Mouse (Mus musculus): ENCODE data around the gene Ddr2. TPM values are rescaled to one million over a fixed set of nuclear protein-coding genes. Genes with fewer than 3 reads are reported as not detected.
A peak's percentile ranks its signal among the peaks of the same experiment; 100 is the strongest.
"Not testable (repeated sequence)": the region's sequence is repeated elsewhere in the genome, so short reads cannot be mapped to it uniquely, and the experiment has no call there.

Gene Ddr2
- polyA plus RNA-seq, 1 experiment from 2014 or later, result 1.3 TPM

GRCm38 (mm10) chr1:169993901-169994300 is 116.7 kb downstream of the Ddr2 start:
- not testable (repeated sequence) for H3K4me3 ChIP-seq (ENCODE audit: low read depth, low read length); H3K36me3 ChIP-seq (ENCODE audit: control insufficient read depth, insufficient read depth); ATAC-seq (ENCODE audit: low read depth); H3K27me3 ChIP-seq (ENCODE audit: control insufficient read depth, insufficient read depth, low read depth, low read length); H3K9me3 ChIP-seq (replicated peaks; ENCODE audit: control insufficient read depth, low read length); H3K4me1 ChIP-seq (ENCODE audit: control insufficient read depth, low read depth, low read length); H3K27ac ChIP-seq (ENCODE audit: low read length); H3K9ac ChIP-seq (ENCODE audit: low read depth, low read length); H3K4me2 ChIP-seq (ENCODE audit: low read depth, low read length)
- 67% methylated on average over 6 of the region's 6 CpGs for WGBS (ENCODE audit: insufficient replicate concordance)

- no peaks in the 10 kb centered on the region for H3K4me1 ChIP-seq (ENCODE audit: control insufficient read depth, low read depth, low read length)
- H3K4me2 ChIP-seq (ENCODE audit: low read depth, low read length), result no peak overlapping the region
- H3K27ac ChIP-seq (ENCODE audit: low read length), result no peak overlapping the region
- no peak overlapping the region for H3K9ac ChIP-seq (ENCODE audit: low read depth, low read length)
- no peak for ATAC-seq (ENCODE audit: low read depth)
- WGBS (ENCODE audit: insufficient replicate concordance), result 61% methylated on average over 1 of the region's 1 CpGs
- H3K36me3 ChIP-seq (ENCODE audit: control insufficient read depth, insufficient read depth), result no peaks in the 10 kb centered on the region
- no peak overlapping the region for H3K4me3 ChIP-seq (ENCODE audit: low read depth, low read length)
- no peaks in the 10 kb centered on the region for H3K27me3 ChIP-seq (ENCODE audit: control insufficient read depth, insufficient read depth, low read depth, low read length)
- H3K9me3 ChIP-seq (replicated peaks; ENCODE audit: control insufficient read depth, low read length), result no peaks in the 10 kb centered on the region
Measured at GRCm38 (mm10) chr1:169986166-169986565, 124.4 kb downstream of the Ddr2 start.

- no peaks in the 10 kb centered on the region for H3K36me3 ChIP-seq (ENCODE audit: control insufficient read depth, insufficient read depth)
- no peaks in the 10 kb centered on the region for H3K27me3 ChIP-seq (ENCODE audit: control insufficient read depth, insufficient read depth, low read depth, low read length)
- H3K4me1 ChIP-seq (ENCODE audit: control insufficient read depth, low read depth, low read length), result no peaks in the 10 kb centered on the region
- WGBS (ENCODE audit: insufficient replicate concordance), result 66% methylated on average over 4 of the region's 4 CpGs
- H3K4me3 ChIP-seq (ENCODE audit: low read depth, low read length), result no peak overlapping the region
- ATAC-seq (ENCODE audit: low read depth), result no peak
- no peak overlapping the region for H3K9ac ChIP-seq (ENCODE audit: low read depth, low read length)
- H3K4me2 ChIP-seq (ENCODE audit: low read depth, low read length), result no peak overlapping the region
- H3K9me3 ChIP-seq (replicated peaks; ENCODE audit: control insufficient read depth, low read length), result no peaks in the 10 kb centered on the region
- no peak overlapping the region for H3K27ac ChIP-seq (ENCODE audit: low read length)
Measured at GRCm38 (mm10) chr1:169977621-169978020, 132.9 kb downstream of the Ddr2 start.

GRCm38 (mm10) chr1:169971998-169972397 is 138.6 kb downstream of the Ddr2 start:
- no peak for ATAC-seq (ENCODE audit: low read depth)
- H3K9me3 ChIP-seq (replicated peaks; ENCODE audit: control insufficient read depth, low read length), result no peaks in the 10 kb centered on the region
- H3K36me3 ChIP-seq (ENCODE audit: control insufficient read depth, insufficient read depth), result no peaks in the 10 kb centered on the region
- no peak overlapping the region for H3K4me3 ChIP-seq (ENCODE audit: low read depth, low read length)
- WGBS (ENCODE audit: insufficient replicate concordance), result 54% methylated on average over 2 of the region's 2 CpGs
- peaks cover 8% of the 10 kb centered on the region for H3K4me1 ChIP-seq (ENCODE audit: control insufficient read depth, low read depth, low read length)
- no peak overlapping the region for H3K27ac ChIP-seq (ENCODE audit: low read length)
- no peak overlapping the region for H3K4me2 ChIP-seq (ENCODE audit: low read depth, low read length)
- no peak overlapping the region for H3K9ac ChIP-seq (ENCODE audit: low read depth, low read length)
- no peaks in the 10 kb centered on the region for H3K27me3 ChIP-seq (ENCODE audit: control insufficient read depth, insufficient read depth, low read depth, low read length)

GRCm38 (mm10) chr1:169970936-169971335 is 139.6 kb downstream of the Ddr2 start:
- Histone ChIP-seq H3K27me3 (ENCODE audit: control insufficient read depth, insufficient read depth, low read depth, low read length) (no peaks in the 10 kb centered on the region), H3K4me1 (ENCODE audit: control insufficient read depth, low read depth, low read length) (peaks cover 8% of the 10 kb centered on the region), H3K36me3 (ENCODE audit: control insufficient read depth, insufficient read depth) (no peaks in the 10 kb centered on the region), H3K4me3 (ENCODE audit: low read depth, low read length) (no peak overlapping the region), H3K9me3 (replicated peaks; ENCODE audit: control insufficient read depth, low read length) (no peaks in the 10 kb centered on the region), H3K9ac (ENCODE audit: low read depth, low read length) (no peak overlapping the region), H3K4me2 (ENCODE audit: low read depth, low read length) (no peak overlapping the region), H3K27ac (ENCODE audit: low read length) (no peak overlapping the region)
- 78% methylated on average over 4 of the region's 4 CpGs for whole genome bisulfite sequencing (ENCODE audit: insufficient replicate concordance)
- ATAC-seq (ENCODE audit: low read depth), result no peak

GRCm38 (mm10) chr1:169969516-169969886 is 141.1 kb downstream of the Ddr2 start:
- Histone ChIP-seq H3K36me3 (ENCODE audit: control insufficient read depth, insufficient read depth) (no peaks in the 10 kb centered on the region), H3K4me3 (ENCODE audit: low read depth, low read length) (peak overlapping the region; percentile 69), H3K27ac (ENCODE audit: low read length) (peak overlapping the region; percentile 69; the same call in 1 of the 2 replicates), H3K4me1 (ENCODE audit: control insufficient read depth, low read depth, low read length) (peaks cover 8% of the 10 kb centered on the region), H3K9ac (ENCODE audit: low read depth, low read length) (peak overlapping the region; percentile 60), H3K9me3 (replicated peaks; ENCODE audit: control insufficient read depth, low read length) (no peaks in the 10 kb centered on the region), H3K4me2 (ENCODE audit: low read depth, low read length) (peak overlapping the region; percentile 94), H3K27me3 (ENCODE audit: control insufficient read depth, insufficient read depth, low read depth, low read length) (no peaks in the 10 kb centered on the region)
- no peak for ATAC-seq (ENCODE audit: low read depth)
- WGBS (ENCODE audit: insufficient replicate concordance), result 0% methylated on average over 6 of the region's 9 CpGs

GRCm38 (mm10) chr1:169968792-169969515 is 141.6 kb downstream of the Ddr2 start, which contains the start of gene Hsd17b7:
Gene Hsd17b7 (minus strand): TSS chr1:169969241.
- Histone ChIP-seq H3K27ac (ENCODE audit: low read length) (peak within 1 kb of the TSS; percentile 69; the same call in 1 of the 2 replicates), H3K4me1 (ENCODE audit: control insufficient read depth, low read depth, low read length) (peaks cover 8% of the 10 kb centered on the region), H3K9me3 (replicated peaks; ENCODE audit: control insufficient read depth, low read length) (no peaks in the 10 kb centered on the region), H3K4me3 (ENCODE audit: low read depth, low read length) (peak within 1 kb of the TSS; percentile 69), H3K36me3 (ENCODE audit: control insufficient read depth, insufficient read depth) (no peaks in the 10 kb centered on the region), H3K27me3 (ENCODE audit: control insufficient read depth, insufficient read depth, low read depth, low read length) (no peaks in the 10 kb centered on the region), H3K9ac (ENCODE audit: low read depth, low read length) (peak within 1 kb of the TSS; percentile 60), H3K4me2 (ENCODE audit: low read depth, low read length) (peak within 1 kb of the TSS; percentile 94)
- under 1% methylated on average over 48 of the region's 48 CpGs for WGBS (ENCODE audit: insufficient replicate concordance)
- ATAC-seq (ENCODE audit: low read depth), result peak; percentile 100

GRCm38 (mm10) chr1:169953106-169953505 is 157.5 kb downstream of the Ddr2 start:
- H3K4me3 ChIP-seq (ENCODE audit: low read depth, low read length), result no peak overlapping the region
- H3K4me1 ChIP-seq (ENCODE audit: control insufficient read depth, low read depth, low read length), result no peaks in the 10 kb centered on the region
- H3K27me3 ChIP-seq (ENCODE audit: control insufficient read depth, insufficient read depth, low read depth, low read length), result no peaks in the 10 kb centered on the region
- no peak for ATAC-seq (ENCODE audit: low read depth)
- no peak overlapping the region for H3K9ac ChIP-seq (ENCODE audit: low read depth, low read length)
- 88% methylated on average over 10 of the region's 10 CpGs for WGBS (ENCODE audit: insufficient replicate concordance)
- no peaks in the 10 kb centered on the region for H3K9me3 ChIP-seq (replicated peaks; ENCODE audit: control insufficient read depth, low read length)
- no peak overlapping the region for H3K4me2 ChIP-seq (ENCODE audit: low read depth, low read length)
- peaks cover 5% of the 10 kb centered on the region; the same call in 1 of the 2 replicates for H3K36me3 ChIP-seq (ENCODE audit: control insufficient read depth, insufficient read depth)
- no peak overlapping the region for H3K27ac ChIP-seq (ENCODE audit: low read length)

GRCm38 (mm10) chr1:169952636-169953035 is 157.9 kb downstream of the Ddr2 start:
- Histone ChIP-seq H3K9ac (ENCODE audit: low read depth, low read length) (no peak overlapping the region), H3K4me2 (ENCODE audit: low read depth, low read length) (no peak overlapping the region), H3K4me1 (ENCODE audit: control insufficient read depth, low read depth, low read length) (no peaks in the 10 kb centered on the region), H3K27ac (ENCODE audit: low read length) (no peak overlapping the region), H3K4me3 (ENCODE audit: low read depth, low read length) (no peak overlapping the region), H3K36me3 (ENCODE audit: control insufficient read depth, insufficient read depth) (peaks cover 5% of the 10 kb centered on the region; the same call in 1 of the 2 replicates), H3K27me3 (ENCODE audit: control insufficient read depth, insufficient read depth, low read depth, low read length) (no peaks in the 10 kb centered on the region), H3K9me3 (replicated peaks; ENCODE audit: control insufficient read depth, low read length) (no peaks in the 10 kb centered on the region)
- WGBS (ENCODE audit: insufficient replicate concordance), result 77% methylated on average over 10 of the region's 10 CpGs
- no peak for ATAC-seq (ENCODE audit: low read depth)

All from liver, embryonic 16.5 days (tissue).